Comparison of ENCODE assay signal across 19 mouse cellular contexts in genomic region chr7:4518487-4518886, GRCm38 (mm10). TPM values are rescaled to one million over a fixed set of nuclear protein-coding genes. Genes with fewer than 3 reads are reported as not detected.
DNase-seq lines count a peak whose midpoint lies in the region; ATAC-seq and TF ChIP-seq lines count a peak whose summit lies in the region.
"Had no signal": no experiment of that assay in that cellular context is flagged by ENCODE, and none has a peak within 500 bp of the region (broad histone marks: within the 10 kb centered on the region; RNA-seq: fewer than 3 reads in every experiment).

No protein-coding gene starts in this region.

- peak overlapping the region; percentile 20 to 39 for H3K27ac ChIP-seq in heart, embryonic 14.5 days (replicated peaks in 1 of 2; ENCODE audit: control insufficient read depth in 1 of 2, insufficient read depth in 1 of 2, low read depth in 2 of 2, low read length in 2 of 2)
- no peak overlapping the region for H3K27ac ChIP-seq in gastrocnemius, adult 2 months
- H3K27ac ChIP-seq: forebrain, embryonic 15.5 days; left cerebral cortex, adult 2 months; limb, embryonic 12.5 days; liver, embryonic 14.5 days had no signal

- peak overlapping the region in 1 of 2 experiments; percentile 6; a peak in 1 of 4 replicates for H3K4me3 ChIP-seq in heart, embryonic 14.5 days (ENCODE audit: control insufficient read depth in 1 of 2, insufficient read depth in 1 of 2, low read depth in 1 of 2, low read length in 2 of 2)
- H3K4me3 ChIP-seq in gastrocnemius, adult 2 months, result no peak overlapping the region
- H3K4me3 ChIP-seq: forebrain, embryonic 15.5 days; left cerebral cortex, adult 2 months; limb, embryonic 12.5 days had no signal

- 54% methylated on average over 1 of the region's 1 CpGs for WGBS in heart, embryonic 14.5 days

- intact Hi-C loops in heart, postnatal 25 days (cut with DNase I), result no loop called here
- intact Hi-C loops in gastrocnemius, adult 2 months (cut with DNase I), result no loop called here

- peak overlapping the region; percentile 56 for H3K9ac ChIP-seq in heart, embryonic 14.5 days (ENCODE audit: low read length)
- H3K9ac ChIP-seq: forebrain, embryonic 15.5 days; limb, embryonic 12.5 days; liver, embryonic 14.5 days had no signal

- H3K36me3 ChIP-seq in heart, embryonic 14.5 days (ENCODE audit: control insufficient read depth, insufficient read depth, low read length), result peaks cover 33% of the 10 kb centered on the region
- H3K36me3 ChIP-seq: forebrain, embryonic 15.5 days; limb, embryonic 12.5 days had no signal

- DNase-seq in heart, postnatal 25 days (ENCODE audit: low spot score), result no peak
- DNase-seq in thymus, postnatal 25 days, result peak; percentile 21
- DNase-seq in thymus, postnatal 4 days, result no peak
- DNase-seq in gastrocnemius, postnatal 4 days (ENCODE audit: low spot score in 2 of 2), result no peak
- no peak for DNase-seq in gastrocnemius, adult 2 months
- DNase-seq: adrenal gland, postnatal 25 days; cerebellum, adult 2 months; kidney, adult 2 months; kidney, postnatal 14 days; lung, postnatal 10 days had no signal

- peak overlapping the region; percentile 69 for H3K4me2 ChIP-seq in heart, embryonic 14.5 days (ENCODE audit: low read length)
- H3K4me2 ChIP-seq: forebrain, embryonic 15.5 days; limb, embryonic 12.5 days had no signal

- no peak for ATAC-seq in heart, embryonic 14.5 days (ENCODE audit: insufficient number of reproducible peaks, insufficient read depth, low FRiP score, low read depth)
- ATAC-seq in granulocyte monocyte progenitor cell, adult 5-6 weeks (replicated peaks; ENCODE audit: poor library complexity, severe bottlenecking), result peak; percentile 31; the same call in 1 of the 2 replicates
- ATAC-seq: forebrain, embryonic 15.5 days; hindbrain, embryonic 16.5 days; midbrain, embryonic 16.5 days had no signal

- no peaks in the 10 kb centered on the region for H3K9me3 ChIP-seq in heart, embryonic 14.5 days (ENCODE audit: control insufficient read depth, low read length)
- H3K9me3 ChIP-seq: forebrain, embryonic 15.5 days; limb, embryonic 12.5 days had no signal

- H3K4me1 ChIP-seq in heart, embryonic 14.5 days (ENCODE audit: control insufficient read depth in 2 of 2, insufficient read depth in 2 of 2, low read length in 2 of 2), result peaks cover 46 to 55% of the 10 kb centered on the region in 2 experiments

- H3K27me3 ChIP-seq in heart, embryonic 14.5 days (ENCODE audit: control insufficient read depth, insufficient read depth, low read length), result no peaks in the 10 kb centered on the region
- H3K27me3 ChIP-seq: CH12.LX; forebrain, embryonic 15.5 days had no signal

- TF ChIP-seq CTCF in gastrocnemius, adult 2 months (IDR thresholded peaks at IDR 0.05), result no peak

RNA-seq across cellular contexts. Expression of gene Tnnt1, which starts 2.3 kb away (rescaled TPM):
- polyA plus RNA-seq in heart, embryonic 14.5 days (2014; fragmentation: Nextera tagmentation; extraction: Ambion mirVana), result 479 and 551 TPM in 2 replicates
- 10 to 100 TPM; 26.1 to 30.7 TPM for total RNA-seq in heart, postnatal 25 days (2021)
- 7.3 and 16.1 TPM in 2 replicates for total RNA-seq in granulocyte monocyte progenitor cell, adult 5-6 weeks (2014; fragmentation: Nextera tagmentation)
- 14.1 and 22.3 TPM in 2 replicates for total RNA-seq in granulocyte monocyte progenitor cell, adult 5-6 weeks (2017)
- total RNA-seq in gastrocnemius, postnatal 4 days (2021), result 100 to 1,000 TPM; 466 to 479 TPM
- total RNA-seq in gastrocnemius, adult 2 months (2021), result 1,000 to 10,000 TPM in 1 of 2 experiments, 100 to 1,000 TPM in 1; 398 to 1,232 TPM

RNA-seq across cellular contexts. Expression of gene Tnni3, which starts 5.5 kb away (rescaled TPM):
- polyA plus RNA-seq in heart, embryonic 14.5 days (2014; fragmentation: Nextera tagmentation; extraction: Ambion mirVana), result 2,958 and 3,056 TPM in 2 replicates
- total RNA-seq in heart, postnatal 25 days (2021), result over 10,000 TPM in 1 of 2 experiments, 1,000 to 10,000 TPM in 1; 9,719 to 10,316 TPM
- 17.0 TPM in 1 of 2 replicates, not detected in the other for total RNA-seq in granulocyte monocyte progenitor cell, adult 5-6 weeks (2014; fragmentation: Nextera tagmentation)
- total RNA-seq in granulocyte monocyte progenitor cell, adult 5-6 weeks (2017), result 2.7 and 4.1 TPM in 2 replicates
- total RNA-seq in gastrocnemius, postnatal 4 days (2021), result 1 to 10 TPM; 1.7 to 3.0 TPM
- under 1 TPM in 1 of 2 experiments, not detected in 1; 0.41 TPM for total RNA-seq in gastrocnemius, adult 2 months (2021)

RNA-seq across cellular contexts. Expression of gene Dnaaf3, which starts 13.8 kb away (rescaled TPM):
- polyA plus RNA-seq in heart, embryonic 14.5 days (2014; fragmentation: Nextera tagmentation; extraction: Ambion mirVana), result 0.15 and 0.51 TPM in 2 replicates
- 1 to 10 TPM; 2.6 to 3.2 TPM for total RNA-seq in heart, postnatal 25 days (2021)
- 0.81 and 2.5 TPM in 2 replicates for total RNA-seq in granulocyte monocyte progenitor cell, adult 5-6 weeks (2014; fragmentation: Nextera tagmentation)
- total RNA-seq in granulocyte monocyte progenitor cell, adult 5-6 weeks (2017), result 0.43 and 0.88 TPM in 2 replicates
- under 1 TPM; 0.26 to 0.44 TPM for total RNA-seq in gastrocnemius, postnatal 4 days (2021)
- not detected for total RNA-seq in gastrocnemius, adult 2 months (2021)

RNA-seq across cellular contexts. Expression of gene Ppp1r12c, which starts 17.0 kb away (rescaled TPM):
- 41.7 and 47.7 TPM in 2 replicates for polyA plus RNA-seq in heart, embryonic 14.5 days (2014; fragmentation: Nextera tagmentation; extraction: Ambion mirVana)
- 10 to 100 TPM; 54.7 to 61.2 TPM for total RNA-seq in heart, postnatal 25 days (2021)
- 92.2 and 131 TPM in 2 replicates for total RNA-seq in granulocyte monocyte progenitor cell, adult 5-6 weeks (2014; fragmentation: Nextera tagmentation)
- 99.6 and 109 TPM in 2 replicates for total RNA-seq in granulocyte monocyte progenitor cell, adult 5-6 weeks (2017)
- 10 to 100 TPM; 63.9 to 81.6 TPM for total RNA-seq in gastrocnemius, postnatal 4 days (2021)
- total RNA-seq in gastrocnemius, adult 2 months (2021), result 10 to 100 TPM; 17.8 to 24.8 TPM

RNA-seq across cellular contexts. Expression of gene Syt5, which starts 28.9 kb away (rescaled TPM):
- 0.55 and 0.78 TPM in 2 replicates for polyA plus RNA-seq in heart, embryonic 14.5 days (2014; fragmentation: Nextera tagmentation; extraction: Ambion mirVana)
- 1 to 10 TPM in 1 of 2 experiments, under 1 TPM in 1; 0.94 to 1.1 TPM for total RNA-seq in heart, postnatal 25 days (2021)
- not detected in 2 replicates for total RNA-seq in granulocyte monocyte progenitor cell, adult 5-6 weeks (2014; fragmentation: Nextera tagmentation)
- total RNA-seq in granulocyte monocyte progenitor cell, adult 5-6 weeks (2017), result not detected in 2 replicates
- total RNA-seq in gastrocnemius, postnatal 4 days (2021), result under 1 TPM in 1 of 2 experiments, not detected in 1; 0.25 TPM
- total RNA-seq in gastrocnemius, adult 2 months (2021), result not detected

Comparison
In these comparisons a context has a peak if more than half of its experiments do, and no peak if none do; other contexts are left out.
1. RNA of gene Tnnt1, which starts 2.3 kb away (total RNA-seq): 398 to 1,232 TPM in gastrocnemius, adult 2 months and 466 to 479 TPM in gastrocnemius, postnatal 4 days; 26.1 to 30.7 TPM in heart, postnatal 25 days and 7.3 to 22.3 TPM in granulocyte monocyte progenitor cell, adult 5-6 weeks; every median in the first group is over 10 times any median in the second.
2. RNA of gene Tnni3, which starts 5.5 kb away (total RNA-seq): 9,719 to 10,316 TPM in heart, postnatal 25 days; 1.7 to 3.0 TPM in gastrocnemius, postnatal 4 days, 2.7 to 17.0 TPM in granulocyte monocyte progenitor cell, adult 5-6 weeks and 0.41 TPM in gastrocnemius, adult 2 months; every median in the first group is over 100 times any median in the second.